Mouse (Mus musculus) gastrocnemius, postnatal 36 days (tissue): Measurements from ENCODE around the gene Dnttip1. TPM values are rescaled to one million over a fixed set of nuclear protein-coding genes. Genes with fewer than 3 reads are reported as not detected.

Experiments used
- DNase-seq, 2 experiments: peaks; one replicate each; pipeline ENCODE4 v3.0.0; 2022
- intact Hi-C: fragments of 180-260 bp; cut with DNase I; formaldehyde crosslinking; loops from one replicate; pipeline ENCODE4 v1.15.1; 2025
- total RNA-seq, 2 experiments: library from RNA; stranded (reverse); gene quantifications; 2 replicates each; pipeline ENCODE4 v1.2.3; 2021

The Dnttip1 gene
- total RNA-seq, 2 experiments from 2014 or later = 15.8 to 18.1 TPM

GRCm38 (mm10) chr2:164800252-164801004 lies 54.6 kb downstream of the Dnttip1 start:
- intact Hi-C loops = no loop called here
- DNase-seq = no peak

GRCm38 (mm10) chr2:164803201-164803920 lies 57.6 kb downstream of the Dnttip1 start:
- DNase-seq = no peak
- intact Hi-C loops = no loop called here

- intact Hi-C loops = no loop called here
- no peak for DNase-seq
Measured at GRCm38 (mm10) chr2:164803921-164804313, 58.1 kb downstream of the Dnttip1 start.

GRCm38 (mm10) chr2:164804533-164805331 lies 58.9 kb downstream of the Dnttip1 start, which contains the start of the genes Acot8 and Zswim3:
TSS of gene Acot8 (minus strand) at chr2:164804882.
TSS of gene Zswim3 (plus strand) at chr2:164805098.
- intact Hi-C loops = no loop called here
- peak; percentile 94 to 99 for DNase-seq

- intact Hi-C loops = no loop called here
- DNase-seq = no peak
Measured at GRCm38 (mm10) chr2:164805332-164805718, 59.5 kb downstream of the Dnttip1 start.

- no peak for DNase-seq
- intact Hi-C loops = no loop called here
Measured at GRCm38 (mm10) chr2:164806614-164807013, 60.8 kb downstream of the Dnttip1 start.

GRCm38 (mm10) chr2:164813557-164813956 lies 67.8 kb downstream of the Dnttip1 start:
- DNase-seq = no peak
- intact Hi-C loops = no loop called here

GRCm38 (mm10) chr2:164815348-164815747 lies 69.6 kb downstream of the Dnttip1 start:
- no peak for DNase-seq
- intact Hi-C loops = no loop called here

- intact Hi-C loops = no loop called here
- no peak for DNase-seq
Measured at GRCm38 (mm10) chr2:164815821-164816220, 70.0 kb downstream of the Dnttip1 start.

- no peak for DNase-seq
- intact Hi-C loops = no loop called here
Measured at GRCm38 (mm10) chr2:164817206-164817605, 71.4 kb downstream of the Dnttip1 start.

GRCm38 (mm10) chr2:164817703-164818102 lies 71.9 kb downstream of the Dnttip1 start:
- intact Hi-C loops = no loop called here

More at GRCm38 (mm10) chr2:164817703-164818102, 71.9 kb downstream of the Dnttip1 start:
- no peak for DNase-seq

Other genes starting within 250 kb of the Dnttip1 start
- gene Pigt, start 248.5 kb upstream of the Dnttip1 start, total RNA-seq = 10 to 100 TPM; 31.8 to 32.5 TPM
- gene Wfdc2, start 183.6 kb upstream of the Dnttip1 start, total RNA-seq = under 1 TPM in 1 of 2 experiments, not detected in 1; 0.71 TPM
- not detected for gene Spint3, start 172.5 kb upstream of the Dnttip1 start, total RNA-seq
- gene Wfdc6a, start 160.5 kb upstream of the Dnttip1 start, total RNA-seq = not detected
- not detected for gene Eppin, start 152.4 kb upstream of the Dnttip1 start, total RNA-seq
- not detected for gene Wfdc6b, start 132.5 kb upstream of the Dnttip1 start, total RNA-seq
- gene Wfdc8, start 132.4 kb upstream of the Dnttip1 start, total RNA-seq = not detected
- gene Wfdc16, start 107.2 kb upstream of the Dnttip1 start, total RNA-seq = not detected
- not detected for gene Wfdc10, start 89.9 kb upstream of the Dnttip1 start, total RNA-seq
- not detected for gene Wfdc9, start 89.4 kb upstream of the Dnttip1 start, total RNA-seq
- gene Wfdc11, start 71.9 kb upstream of the Dnttip1 start, total RNA-seq = not detected
- gene Wfdc13, start 60.9 kb upstream of the Dnttip1 start, total RNA-seq = not detected
- not detected for gene Spint4, start 47.5 kb upstream of the Dnttip1 start, total RNA-seq
- not detected for gene Spint5, start 30.7 kb upstream of the Dnttip1 start, total RNA-seq
- gene Wfdc3, start 52 bp upstream of the Dnttip1 start, total RNA-seq = not detected
- gene Ube2c, start 23.9 kb downstream of the Dnttip1 start, total RNA-seq = 1 to 10 TPM; 1.0 to 1.4 TPM
- gene Tnnc2, start 34.0 kb downstream of the Dnttip1 start, total RNA-seq = over 10,000 TPM; 16,945 to 17,744 TPM
- 10 to 100 TPM; 18.1 to 20.8 TPM for gene Snx21, start 39.8 kb downstream of the Dnttip1 start, total RNA-seq
- 1 to 10 TPM; 6.9 to 8.6 TPM for gene Acot8, start 58.9 kb downstream of the Dnttip1 start, total RNA-seq
- 1 to 10 TPM; 1.2 TPM for gene Zswim3, start 59.1 kb downstream of the Dnttip1 start, total RNA-seq
- 1 to 10 TPM; 3.0 to 4.6 TPM for gene Zswim1, start 76.7 kb downstream of the Dnttip1 start, total RNA-seq
- gene Spata25, start 82.6 kb downstream of the Dnttip1 start, total RNA-seq = under 1 TPM in 1 of 2 experiments, not detected in 1; 0.36 TPM
- gene Ctsa, start 86.9 kb downstream of the Dnttip1 start, total RNA-seq = 10 to 100 TPM; 45.6 to 49.4 TPM
- gene Neurl2, start 87.5 kb downstream of the Dnttip1 start, total RNA-seq = 10 to 100 TPM; 35.8 to 36.3 TPM
- 10 to 100 TPM; 15.3 to 15.7 TPM for gene Pltp, start 111.7 kb downstream of the Dnttip1 start, total RNA-seq
- 10 to 100 TPM; 23.8 to 26.9 TPM for gene Pcif1, start 133.3 kb downstream of the Dnttip1 start, total RNA-seq
- 1 to 10 TPM; 8.8 to 9.3 TPM for gene Zfp335, start 165.8 kb downstream of the Dnttip1 start, total RNA-seq
- gene Mmp9, start 194.8 kb downstream of the Dnttip1 start, total RNA-seq = under 1 TPM; 0.38 to 0.62 TPM
- under 1 TPM; 0.25 to 0.36 TPM for gene Slc12a5, start 214.8 kb downstream of the Dnttip1 start, total RNA-seq